Mouse (Mus musculus) thymus, postnatal 4 days (tissue): Measurements from ENCODE around the gene Pacrg.

Source experiments
- DNase-seq: peaks from one replicate; pipeline ENCODE4 v3.0.0; 2021

Gene Pacrg

DNA sequence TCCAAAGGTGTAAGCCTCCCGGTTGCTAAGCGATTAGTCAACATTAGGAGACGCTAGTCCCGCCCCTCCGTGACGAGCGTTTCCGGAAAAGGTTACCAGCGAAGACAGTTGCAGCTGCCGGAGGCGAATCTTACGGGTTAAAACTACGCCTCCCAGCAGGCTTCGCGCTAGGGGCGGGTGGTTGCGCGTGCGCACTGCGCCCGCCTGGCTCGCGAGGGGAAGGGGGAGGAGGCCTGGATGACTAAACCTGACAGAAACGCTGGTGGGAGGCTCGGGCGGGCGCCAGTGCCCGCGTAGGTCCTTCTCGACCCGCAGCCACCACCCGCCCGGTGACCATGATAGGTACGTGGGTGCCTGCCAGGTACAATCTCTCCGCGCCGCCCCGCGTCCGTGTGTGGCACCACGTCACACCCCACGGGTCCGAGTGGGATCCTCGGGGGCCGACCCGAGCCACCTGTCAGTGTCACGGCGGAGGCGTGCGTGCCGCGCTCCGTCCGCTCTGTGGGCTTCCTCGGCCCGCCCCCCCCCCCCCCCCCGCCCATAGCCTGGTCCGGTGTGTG, at the start of gene Pacrg, which contains the start of gene Prkn:
TSS of gene Pacrg (minus strand) at position 164 of the 560 bp plus-strand sequence.
TSS of gene Prkn (plus strand) at position 237 of the 560 bp plus-strand sequence.
- peak; percentile 98 for DNase-seq

DNA sequence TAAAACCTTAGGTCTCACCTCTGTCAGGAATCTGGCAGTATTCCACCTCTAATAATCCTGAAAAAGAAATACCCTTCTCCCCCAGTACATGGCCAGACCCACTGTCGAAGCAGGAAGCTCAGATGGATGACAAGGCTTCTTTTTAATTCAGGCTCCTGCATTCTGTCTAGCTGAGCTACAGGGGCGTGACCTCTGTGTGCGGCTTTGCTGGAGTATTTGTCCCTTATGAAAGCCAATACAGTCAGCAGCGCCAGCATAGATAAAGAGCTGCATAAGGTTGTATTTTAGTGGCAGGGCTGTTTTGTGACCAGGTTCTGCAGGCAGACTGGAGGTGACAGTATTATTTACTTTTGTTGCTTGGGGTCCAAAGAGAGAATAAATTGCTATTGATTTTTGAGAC, 47.8 kb upstream of the Pacrg start:
- no peak for DNase-seq

DNA sequence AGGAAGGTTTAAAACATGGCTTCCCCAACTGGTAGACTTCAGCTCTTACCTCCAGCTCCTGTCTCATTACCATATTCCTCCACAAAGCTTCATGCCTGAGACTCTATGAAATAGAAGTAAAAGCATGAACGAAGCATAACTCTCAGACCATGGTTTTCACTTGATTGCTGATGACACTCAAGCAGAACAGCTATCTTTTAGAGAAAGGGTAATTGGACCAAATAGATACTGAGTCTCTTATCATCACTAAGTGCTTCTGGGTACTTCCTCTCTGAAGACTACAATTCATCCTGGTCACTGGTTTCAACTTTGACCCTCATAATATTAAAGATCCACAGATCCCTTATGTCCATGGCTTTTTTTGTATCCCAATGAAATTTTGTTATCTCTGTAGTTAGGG, 42.1 kb upstream of the Pacrg start:
- no peak for DNase-seq

DNA sequence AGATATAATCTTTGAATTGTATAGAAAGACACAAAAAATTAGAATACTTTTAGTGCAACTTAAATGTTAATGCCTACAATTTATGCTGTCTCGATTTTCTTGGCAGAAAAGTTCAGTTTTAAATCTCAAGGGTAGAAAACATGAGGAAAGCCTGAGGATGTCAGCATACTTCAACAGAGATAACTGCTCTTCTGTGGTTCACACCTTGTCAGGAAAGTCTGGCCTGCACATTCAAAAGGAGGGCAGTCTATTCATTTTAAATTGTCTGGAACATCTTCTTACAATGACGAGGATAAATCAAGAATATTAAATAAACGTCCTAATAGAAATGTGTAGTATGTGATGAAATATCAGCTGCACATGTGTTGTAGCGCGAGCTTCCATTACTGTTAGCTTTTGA, 38.9 kb upstream of the Pacrg start:
- no peak for DNase-seq

DNA sequence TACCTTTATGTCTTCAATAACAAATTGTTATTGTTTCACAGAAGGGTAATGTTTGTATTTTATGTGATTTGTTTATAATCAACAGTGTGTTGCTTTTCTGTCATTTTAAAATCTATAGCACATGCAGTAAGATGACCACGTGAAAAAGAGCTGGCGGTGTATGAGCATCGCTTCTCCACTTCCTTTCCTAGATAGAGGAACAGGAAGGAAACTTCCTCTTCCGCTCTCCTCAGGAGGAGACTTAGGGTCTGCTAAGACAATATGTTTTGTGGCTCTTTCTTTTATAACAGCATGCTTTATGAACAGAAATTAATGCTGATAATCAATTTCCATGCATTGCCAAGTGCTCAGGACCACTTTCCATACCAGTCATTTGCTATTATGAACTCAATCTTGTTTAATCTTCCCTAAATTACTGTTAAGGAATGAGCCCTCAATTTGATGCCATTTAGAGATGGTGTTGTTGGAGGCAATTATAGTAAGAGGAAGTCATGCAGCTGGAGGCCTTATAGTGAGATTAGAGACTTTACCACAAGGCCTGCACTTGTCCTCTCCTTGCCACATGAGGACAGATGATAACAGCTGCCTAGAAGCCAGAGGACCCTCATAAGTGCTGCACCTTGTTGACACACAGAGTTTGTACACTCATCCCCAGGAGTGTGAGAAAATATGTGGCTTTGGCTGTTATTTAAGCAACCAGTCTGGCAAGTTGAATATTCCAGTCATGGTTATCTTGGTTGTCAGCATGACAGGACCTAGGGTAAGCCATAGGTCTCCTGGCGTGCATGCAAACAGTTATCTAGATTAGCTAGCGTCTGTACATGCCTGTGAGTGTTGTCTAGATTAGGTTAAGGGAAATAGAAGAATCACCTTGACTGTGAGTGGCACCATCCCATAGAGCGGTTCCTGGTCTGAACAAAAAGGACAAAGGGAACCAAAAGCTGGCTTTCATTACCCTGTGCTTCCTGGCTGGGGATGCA, 34.4 kb upstream of the Pacrg start:
- DNase-seq = no peak

DNA sequence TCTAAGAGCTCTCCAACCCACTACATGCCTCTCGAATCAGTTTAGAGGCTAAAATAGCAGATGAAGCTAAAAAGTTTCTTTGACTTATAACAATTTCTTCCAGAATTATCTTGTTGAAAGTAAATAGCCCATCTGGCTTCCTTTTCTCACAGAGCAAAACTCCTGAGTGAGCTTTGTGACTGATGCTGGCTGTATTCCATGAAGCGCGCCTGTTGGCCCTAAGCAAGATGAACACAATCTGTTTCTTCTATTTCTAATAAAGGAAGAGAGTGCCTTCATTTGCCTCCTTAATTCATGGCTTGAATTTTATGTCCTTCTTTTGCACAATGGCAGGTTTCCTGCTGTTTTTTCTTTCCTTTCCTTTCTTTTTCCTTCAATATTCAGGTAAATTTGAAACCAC, 14.1 kb upstream of the Pacrg start:
- no peak for DNase-seq

DNA sequence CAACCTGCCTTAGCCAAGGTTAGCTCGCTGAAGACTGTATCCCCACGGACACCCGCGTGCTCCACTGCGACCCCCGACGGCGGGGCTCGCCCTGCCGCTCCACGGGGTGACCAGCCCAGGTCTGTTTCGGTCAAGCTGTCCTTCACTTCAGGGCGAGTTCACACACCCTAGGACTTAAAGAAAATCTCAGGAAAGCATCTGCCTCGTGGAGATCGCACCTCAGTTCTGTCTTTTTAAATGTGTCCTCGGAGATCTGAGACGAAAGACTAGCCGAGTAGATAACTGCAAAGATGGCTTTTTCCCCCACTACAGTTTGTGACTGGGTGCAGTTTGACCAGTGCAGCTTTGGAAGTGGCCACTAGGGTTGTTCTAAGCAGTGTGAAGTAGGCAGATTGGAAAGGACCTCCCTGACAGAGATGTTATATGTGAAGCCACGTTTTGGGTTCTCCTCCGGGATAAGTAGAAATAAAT, 655 bp upstream of the Pacrg start:
- peak; percentile 26 for DNase-seq

DNA sequence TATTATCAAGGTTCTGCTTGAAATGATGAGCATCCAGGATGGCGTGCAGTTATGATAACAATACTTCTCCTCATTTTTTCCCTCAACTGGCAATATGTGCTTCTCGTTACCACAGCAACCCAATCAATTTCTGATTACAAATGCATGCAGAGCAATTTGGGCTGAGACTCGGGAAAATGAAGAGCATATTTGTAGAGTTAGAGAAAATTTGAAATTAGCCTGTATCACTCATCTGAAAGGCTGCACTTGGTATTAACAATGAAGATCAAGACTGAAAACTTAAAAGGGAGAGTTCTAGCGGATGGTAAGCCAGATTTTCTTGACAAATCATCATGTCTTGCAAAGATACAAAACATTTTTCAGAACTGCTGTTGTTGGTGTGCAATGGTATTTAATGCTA, 21.1 kb downstream of the Pacrg start:
- DNase-seq = no peak

DNA sequence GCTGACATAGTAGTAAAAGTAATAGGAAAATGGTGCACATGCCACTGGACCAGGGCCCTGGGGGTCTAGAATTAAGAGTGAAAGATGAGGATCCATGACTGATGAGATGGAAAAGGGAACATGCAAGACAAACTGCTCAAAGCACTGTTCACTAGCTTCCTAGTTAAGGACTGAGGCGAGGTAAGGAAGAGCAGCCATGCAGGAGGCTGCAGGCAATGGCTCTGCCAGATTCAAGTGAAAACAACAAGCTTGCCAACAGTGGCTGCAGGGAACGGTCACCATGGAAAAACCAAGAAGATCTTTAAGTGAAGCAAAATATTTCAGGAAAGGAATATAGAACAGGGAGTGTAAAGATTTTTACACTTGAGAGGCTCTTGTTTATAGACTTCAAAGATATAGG, 31.5 kb downstream of the Pacrg start:
- no peak for DNase-seq

DNA sequence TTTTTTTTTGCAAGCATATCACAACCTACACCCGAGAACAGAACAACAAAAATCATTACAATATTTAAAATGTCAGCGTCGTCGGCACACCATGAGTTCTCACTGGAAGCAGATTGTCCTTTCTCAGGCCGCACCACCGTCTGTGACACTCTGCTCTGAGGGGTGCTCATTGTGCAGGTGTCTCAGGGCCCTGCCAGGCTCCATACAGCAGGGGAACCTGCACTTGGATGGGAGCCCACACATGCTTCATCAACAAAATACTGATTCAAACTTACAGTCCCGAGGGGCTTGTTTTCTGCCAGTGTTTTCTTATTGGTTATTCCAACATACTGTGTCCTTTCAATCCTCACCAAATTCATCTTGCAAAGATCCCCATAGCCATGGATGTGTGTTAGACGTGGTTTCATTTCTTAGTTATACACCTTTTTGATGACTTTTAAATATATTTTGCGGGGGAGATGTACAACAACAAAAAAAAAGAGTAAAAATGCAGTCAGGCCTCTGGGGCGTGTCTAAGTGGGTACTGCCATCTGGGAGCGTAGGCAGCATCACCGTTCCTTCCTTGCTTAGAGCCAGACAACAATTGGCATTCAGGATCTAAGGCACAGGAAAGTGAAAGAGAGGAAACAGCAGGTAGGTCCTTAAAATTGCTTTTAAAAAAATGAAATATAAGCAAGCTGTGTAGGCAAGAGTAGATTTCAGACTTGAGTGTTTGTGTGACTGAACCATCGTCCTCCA, 32.7 kb downstream of the Pacrg start:
- no peak for DNase-seq

DNA sequence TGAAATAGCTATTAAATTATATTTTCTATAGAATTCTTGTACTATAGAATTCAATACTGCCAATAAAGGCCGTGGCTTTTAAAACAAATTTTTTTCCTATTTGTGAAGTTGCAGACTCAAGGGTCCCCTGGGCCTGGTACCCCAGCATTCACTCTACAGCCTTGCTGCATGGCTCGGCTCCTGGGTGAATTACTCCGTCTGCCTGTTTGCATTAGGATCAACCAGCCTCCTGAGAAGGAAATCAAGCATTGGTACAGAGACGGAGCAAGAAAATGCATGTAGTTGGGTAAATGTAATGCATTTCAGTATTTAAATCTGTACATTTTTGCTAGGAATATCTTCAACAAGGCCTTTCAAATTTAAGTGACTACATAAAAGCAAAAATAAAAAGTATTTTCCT, 33.4 kb downstream of the Pacrg start:
- DNase-seq = no peak

DNA sequence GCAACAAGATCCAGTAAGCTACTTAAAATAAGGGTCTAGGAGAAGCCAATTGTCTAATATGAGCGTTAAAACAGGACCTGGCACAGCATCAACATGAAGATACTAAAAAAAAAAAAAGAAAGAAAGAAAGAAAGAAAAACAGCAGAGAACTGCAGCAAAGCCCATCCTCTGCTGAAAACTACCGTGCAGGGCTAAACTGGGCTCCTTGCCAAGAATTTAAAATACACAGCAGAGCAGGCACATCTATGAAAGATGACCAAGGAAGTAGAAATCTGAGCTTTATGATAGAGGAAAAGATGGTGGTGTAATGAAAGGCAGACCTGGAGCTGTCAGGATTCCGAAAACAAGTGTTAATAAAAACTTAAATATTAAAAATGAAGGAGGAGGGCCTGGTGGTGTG, 48.5 kb downstream of the Pacrg start:
- DNase-seq = no peak

DNA sequence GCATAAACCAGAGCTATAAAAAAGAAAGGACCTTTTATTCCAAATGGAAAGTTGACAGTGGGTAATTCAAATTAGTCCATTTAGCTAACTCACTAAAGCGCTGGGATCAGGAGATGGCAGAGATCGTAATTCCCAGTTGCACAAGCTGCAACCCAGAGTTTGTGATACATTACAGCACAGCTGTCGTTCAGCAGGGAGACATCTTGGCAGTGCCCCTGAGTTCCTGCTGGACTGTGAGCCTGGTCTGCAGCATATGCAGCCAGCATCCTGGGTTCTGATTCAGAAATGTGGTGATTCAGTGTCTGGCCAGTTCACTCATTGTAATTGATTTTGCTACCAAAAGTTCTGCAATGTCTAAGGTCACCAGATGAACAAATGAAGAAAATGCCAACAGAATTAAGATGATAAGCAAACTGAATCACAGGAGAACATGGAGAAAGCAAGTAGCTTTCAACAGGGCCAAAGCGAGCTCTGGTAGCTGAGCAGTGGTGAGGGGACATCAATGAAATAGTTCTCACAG, 55.6 kb downstream of the Pacrg start:
- DNase-seq = no peak

DNA sequence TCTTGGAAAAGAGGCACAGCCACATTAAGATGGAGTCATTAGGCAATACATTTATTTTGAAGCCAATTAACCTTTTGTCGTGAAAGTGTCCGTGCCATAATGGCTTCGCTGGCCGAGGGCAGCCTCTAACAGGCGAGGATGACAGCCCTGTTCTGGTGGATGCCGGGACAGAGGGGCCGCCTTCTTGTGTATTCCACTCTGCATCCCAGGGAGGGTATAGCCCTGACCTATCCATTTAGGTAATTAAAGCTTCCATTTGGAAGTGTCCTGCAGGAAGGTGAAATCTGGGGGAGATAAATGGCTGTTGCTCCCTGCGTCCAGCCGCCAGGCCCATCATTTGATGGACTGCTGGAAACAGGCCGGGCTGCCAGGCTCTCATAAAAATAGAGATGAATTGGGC, 63.6 kb downstream of the Pacrg start:
- DNase-seq = no peak

DNA sequence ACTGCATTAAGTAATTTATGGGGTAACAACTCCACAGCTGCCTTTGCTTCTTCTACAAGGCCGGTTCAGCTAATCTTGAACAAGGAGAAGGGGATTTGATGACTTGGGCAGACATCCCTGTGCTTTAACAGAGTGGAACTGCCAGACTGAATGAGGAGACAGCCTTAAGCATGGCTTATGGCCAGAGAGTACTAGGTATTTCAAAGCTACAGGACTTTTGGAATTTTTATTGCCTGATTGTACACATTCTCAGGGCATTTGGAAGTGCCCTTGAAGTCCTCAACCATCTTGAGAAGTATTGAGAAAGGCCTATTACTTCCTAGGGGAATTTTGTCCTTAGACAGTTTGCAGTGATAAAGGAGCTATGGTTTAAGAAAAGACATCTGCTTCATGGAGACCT, 65.6 kb downstream of the Pacrg start:
- DNase-seq = no peak

DNA sequence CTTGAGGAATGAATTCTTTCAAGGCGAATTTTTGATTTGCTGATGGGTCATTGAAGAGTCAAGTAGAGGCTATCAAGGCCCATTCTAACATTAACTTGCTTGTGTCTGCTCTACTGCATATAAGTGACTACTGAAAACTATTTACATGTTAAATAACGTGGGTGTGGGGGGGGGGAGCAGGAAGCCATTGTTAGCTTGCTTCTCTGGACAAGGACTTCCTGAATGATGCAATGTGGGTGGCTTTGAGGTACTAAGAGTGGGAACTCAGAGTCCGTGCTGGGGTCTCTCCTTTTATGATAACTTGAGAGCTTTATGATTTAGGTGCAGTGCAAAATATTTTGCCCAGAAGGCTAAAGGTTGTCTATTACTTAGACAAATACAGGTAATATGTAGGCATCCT, 67.9 kb downstream of the Pacrg start:
- no peak for DNase-seq

DNA sequence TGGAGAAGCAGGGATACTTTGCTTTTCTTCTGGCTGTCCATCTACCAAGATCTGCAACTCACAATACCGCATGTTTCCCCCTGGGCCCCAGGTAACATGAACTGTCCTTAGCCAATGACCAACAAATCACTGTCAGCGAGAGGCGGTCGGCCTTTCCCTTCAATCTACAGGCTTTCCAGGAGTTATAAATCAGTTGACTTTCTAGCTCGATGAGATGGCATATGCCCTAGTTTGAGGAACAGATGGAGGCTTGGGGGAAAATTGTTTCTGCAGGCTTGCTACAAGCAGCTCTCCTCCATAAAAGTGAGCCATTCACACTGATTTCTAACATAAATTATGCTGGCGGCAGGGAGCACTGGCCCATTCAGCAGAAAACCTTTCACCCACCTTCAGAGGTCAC, 70.2 kb downstream of the Pacrg start:
- DNase-seq = no peak

DNA sequence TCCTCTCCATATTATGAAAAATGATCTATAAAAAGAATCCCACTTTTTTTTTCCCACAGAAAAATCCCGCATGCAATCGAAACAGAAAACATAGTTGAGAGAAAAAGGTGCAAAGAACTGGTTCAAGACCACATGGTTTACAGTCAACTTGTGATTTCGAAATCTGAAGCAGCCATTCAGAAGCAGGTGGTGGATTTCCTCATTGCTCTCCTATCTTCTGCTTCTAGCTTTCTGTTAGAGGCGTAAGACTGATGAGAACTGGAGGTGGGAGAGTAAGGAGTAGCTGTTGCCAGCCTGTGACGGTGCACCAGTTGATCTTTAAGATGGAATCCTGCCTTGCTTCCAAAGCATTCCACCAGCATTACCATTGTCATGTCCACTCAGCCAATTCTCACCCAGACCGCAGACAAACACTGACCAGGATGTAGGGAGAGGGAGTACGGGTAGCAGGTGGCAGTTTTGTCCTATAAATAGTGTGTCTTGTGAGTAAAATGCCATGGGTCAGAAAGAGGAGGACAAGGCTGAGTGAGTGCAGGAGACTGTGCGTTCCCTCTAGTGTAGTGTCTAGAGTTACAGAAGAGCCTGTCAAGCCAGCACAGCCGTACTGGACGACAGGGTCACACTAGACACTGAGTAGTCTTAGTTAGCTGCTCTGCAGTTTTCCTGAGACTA, 73.2 kb downstream of the Pacrg start:
- no peak for DNase-seq

DNA sequence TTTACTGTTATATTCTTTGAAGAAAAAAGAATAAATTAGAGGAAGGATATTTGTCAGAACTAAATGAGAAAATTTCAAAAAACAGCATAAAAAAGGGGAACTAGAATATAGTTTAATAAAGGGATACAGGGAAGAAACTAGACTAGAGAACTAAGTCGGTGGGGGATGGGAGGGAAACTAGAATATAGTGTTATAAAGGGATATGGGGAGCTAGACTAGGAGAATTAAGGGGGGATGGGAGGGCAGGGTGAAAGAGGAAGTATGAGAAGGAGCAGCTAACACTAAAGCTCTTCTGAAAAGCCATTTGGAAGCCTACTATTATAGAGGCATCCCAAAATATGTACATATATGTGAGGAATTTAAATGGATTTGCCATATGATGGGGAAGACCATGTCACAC, 75.8 kb downstream of the Pacrg start:
- no peak for DNase-seq

DNA sequence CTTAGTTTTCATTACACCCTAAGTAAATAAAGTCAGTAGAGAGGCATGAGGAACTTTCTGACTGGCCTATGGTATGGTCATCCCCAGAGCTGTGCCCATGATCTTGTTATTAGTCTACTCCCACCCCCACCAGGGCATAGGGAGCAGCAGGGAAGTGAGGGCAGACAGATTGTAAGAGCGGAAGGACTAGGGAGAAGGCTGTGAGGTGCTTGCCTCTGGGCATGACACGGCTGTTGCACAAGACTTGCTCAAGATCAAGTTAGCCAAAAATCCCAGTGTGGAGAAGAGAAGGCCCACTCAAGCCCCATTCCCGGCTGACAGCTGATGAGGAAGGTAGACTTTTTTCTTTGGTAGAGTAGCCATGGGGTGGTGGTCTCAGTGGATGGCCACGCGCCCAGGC, 82.7 kb downstream of the Pacrg start:
- no peak for DNase-seq

DNA sequence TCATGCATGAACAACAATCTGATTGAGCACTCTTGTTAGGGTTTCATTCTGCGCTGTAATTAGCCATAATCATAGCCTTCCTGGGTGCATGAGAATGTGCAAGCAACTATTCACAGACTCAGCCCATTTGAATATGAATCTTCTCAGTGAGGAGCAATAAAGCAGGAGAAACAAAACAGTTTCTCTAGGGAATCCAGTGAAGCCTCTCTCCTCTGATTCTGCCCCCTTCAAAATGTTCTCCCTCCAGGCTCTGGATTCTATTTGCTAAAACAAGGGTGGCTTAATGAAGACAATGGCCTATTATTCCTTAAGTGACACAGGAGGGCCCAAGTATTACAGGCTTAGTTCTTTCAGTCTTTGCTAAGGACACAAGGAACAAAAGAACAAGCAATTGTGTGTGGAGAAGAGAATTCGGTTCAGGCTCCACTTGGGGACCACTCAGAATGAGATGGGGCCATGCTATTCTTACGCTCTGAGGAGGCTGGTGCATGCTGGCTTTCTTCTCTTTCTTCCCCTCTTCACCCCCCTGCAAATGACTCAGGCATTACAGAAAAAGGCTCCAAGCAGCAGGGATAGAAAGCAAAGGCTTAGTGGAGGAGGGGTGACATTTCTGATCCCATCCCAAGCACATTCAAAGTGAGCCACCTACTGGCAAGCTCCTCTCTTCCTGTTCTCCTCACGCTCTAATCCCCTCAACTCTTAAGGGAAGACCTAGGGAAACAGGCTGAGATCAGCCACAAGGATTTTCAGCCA, 95.2 kb downstream of the Pacrg start:
- no peak for DNase-seq

DNA sequence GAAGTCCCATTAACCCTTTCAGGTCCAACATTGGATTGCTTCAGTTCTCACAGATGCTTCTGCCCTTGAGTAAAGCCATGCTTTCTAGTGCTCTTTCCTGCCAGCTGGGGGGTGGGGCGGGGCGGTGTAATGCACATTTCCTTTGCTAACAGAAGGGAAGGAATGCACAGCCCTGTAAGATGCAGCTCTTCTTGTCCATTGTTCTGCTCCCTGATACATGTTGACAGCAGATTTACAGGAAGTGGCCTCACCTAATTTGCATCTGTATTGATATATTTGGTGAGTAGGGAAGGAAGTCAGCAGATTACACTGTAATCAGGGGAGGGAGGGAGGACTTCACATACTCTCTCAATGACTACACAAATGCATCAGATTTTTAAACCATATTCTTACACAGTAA, 100.0 kb downstream of the Pacrg start:
- no peak for DNase-seq
